Mouse (Mus musculus) gastrocnemius, adult 2 months (tissue): ENCODE measurements around the gene A930004D18Rik. TPM values are rescaled to one million over a fixed set of nuclear protein-coding genes. Genes with fewer than 3 reads are reported as not detected.

Experiments used
- DNase-seq: peaks from one replicate; pipeline ENCODE4 v3.0.0; 2022
- H3K27ac ChIP-seq: fragments of 200-600 bp; 2 replicates; pipeline ENCODE4 v1.8.1; 2022; ENCODE audit warnings: mild to moderate bottlenecking
- H3K4me3 ChIP-seq: fragments of 200-600 bp; 2 replicates; pipeline ENCODE4 v1.8.1; 2022; ENCODE audit warnings: mild to moderate bottlenecking, moderate library complexity
- CTCF ChIP-seq: fragments of 200-600 bp; IDR thresholded peaks from 2 replicates; pipeline ENCODE4 v1.8.1; 2022; ENCODE audit warnings: antibody characterized with exemption, mild to moderate bottlenecking, moderate library complexity
- intact Hi-C: fragments of 180-260 bp; cut with DNase I; formaldehyde crosslinking; loops from one replicate; pipeline ENCODE4 v1.15.1; 2025
- total RNA-seq, 2 experiments: library from RNA; stranded (reverse); gene quantifications; 2 replicates each; pipeline ENCODE4 v1.2.3; 2021

Gene A930004D18Rik
- total RNA-seq, 2 experiments from 2014 or later: 0.20 to 0.59 TPM

DNA sequence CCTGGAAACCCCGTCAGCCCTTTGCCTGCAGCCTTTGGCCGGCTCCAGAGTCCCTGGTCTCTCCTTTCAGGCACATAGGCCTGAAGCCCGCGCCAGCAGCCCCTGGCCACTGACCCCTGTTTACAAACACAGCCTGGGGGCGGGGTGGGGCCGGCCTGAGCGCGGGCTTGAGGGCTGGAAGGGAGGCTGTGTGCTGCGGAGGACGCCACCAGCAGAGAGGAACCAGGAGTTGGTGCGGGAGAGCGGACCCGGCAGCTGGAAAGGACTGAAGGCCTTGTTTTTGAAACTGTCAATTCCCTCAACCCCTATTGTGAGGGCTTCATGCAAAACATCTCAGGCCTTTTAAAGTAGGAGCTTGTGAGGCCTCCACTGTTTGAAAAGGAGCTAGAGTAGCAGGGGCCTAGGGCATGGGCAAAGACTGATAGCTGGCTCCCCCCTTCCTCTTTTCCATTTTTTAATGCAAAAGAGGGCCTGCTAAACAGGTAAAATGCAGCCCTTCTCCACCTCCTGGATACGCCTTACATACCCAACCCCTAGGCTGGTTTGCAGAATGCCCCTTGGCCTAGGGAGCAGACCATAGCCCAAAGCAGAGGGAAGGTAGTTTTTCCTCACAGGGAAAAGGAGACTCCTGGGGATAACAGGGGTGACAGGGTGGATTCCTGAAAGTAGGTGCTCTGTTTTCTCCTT is 3.8 kb upstream of the A930004D18Rik start:
- H3K27ac ChIP-seq: no peak overlapping the region
- H3K4me3 ChIP-seq: no peak overlapping the region
- no peak for TF ChIP-seq CTCF
- DNase-seq: no peak
- intact Hi-C loops: no loop called here

DNA sequence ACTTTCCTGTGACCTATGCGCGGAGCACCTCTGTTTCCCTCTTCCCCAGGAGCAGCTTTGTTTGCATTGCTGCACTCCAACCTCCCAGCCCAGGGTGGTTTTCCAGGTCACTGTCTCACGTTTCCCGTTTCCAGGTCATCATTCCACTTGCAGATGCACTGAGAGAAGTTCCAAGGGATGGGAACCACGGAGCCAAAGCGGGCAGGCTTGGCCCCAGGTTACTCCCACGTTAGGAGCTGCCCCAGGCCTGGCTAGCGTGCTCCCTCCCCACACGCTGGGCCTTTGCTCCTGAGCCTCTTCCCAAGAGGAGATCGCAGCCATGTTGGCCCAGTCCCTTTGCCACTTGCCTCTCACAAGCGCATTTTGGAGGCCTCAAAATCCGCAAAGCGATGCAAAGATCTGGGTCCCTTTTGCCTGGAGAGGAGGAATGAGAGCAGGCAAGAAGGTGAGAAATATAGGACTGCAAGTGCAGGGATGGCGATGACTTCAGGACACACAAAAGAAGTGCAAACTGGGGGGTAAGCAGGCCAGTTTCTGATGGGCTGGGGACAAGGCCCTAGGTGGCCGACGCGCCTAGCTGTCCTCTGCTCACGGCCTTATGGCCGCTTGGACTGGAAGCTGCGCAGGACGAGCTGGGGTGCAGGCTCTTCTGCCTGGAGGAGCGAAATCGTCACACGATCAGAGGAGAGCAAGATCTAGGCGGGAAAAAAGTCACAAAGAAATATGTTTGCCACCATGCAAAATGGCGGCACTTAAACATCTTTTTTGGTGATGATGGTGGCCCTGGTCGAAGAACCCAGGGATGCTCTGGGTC is 3.0 kb upstream of the A930004D18Rik start:
- no peak overlapping the region for H3K4me3 ChIP-seq
- H3K27ac ChIP-seq: no peak overlapping the region
- DNase-seq: no peak
- no peak for TF ChIP-seq CTCF
- intact Hi-C loops: no loop called here

DNA sequence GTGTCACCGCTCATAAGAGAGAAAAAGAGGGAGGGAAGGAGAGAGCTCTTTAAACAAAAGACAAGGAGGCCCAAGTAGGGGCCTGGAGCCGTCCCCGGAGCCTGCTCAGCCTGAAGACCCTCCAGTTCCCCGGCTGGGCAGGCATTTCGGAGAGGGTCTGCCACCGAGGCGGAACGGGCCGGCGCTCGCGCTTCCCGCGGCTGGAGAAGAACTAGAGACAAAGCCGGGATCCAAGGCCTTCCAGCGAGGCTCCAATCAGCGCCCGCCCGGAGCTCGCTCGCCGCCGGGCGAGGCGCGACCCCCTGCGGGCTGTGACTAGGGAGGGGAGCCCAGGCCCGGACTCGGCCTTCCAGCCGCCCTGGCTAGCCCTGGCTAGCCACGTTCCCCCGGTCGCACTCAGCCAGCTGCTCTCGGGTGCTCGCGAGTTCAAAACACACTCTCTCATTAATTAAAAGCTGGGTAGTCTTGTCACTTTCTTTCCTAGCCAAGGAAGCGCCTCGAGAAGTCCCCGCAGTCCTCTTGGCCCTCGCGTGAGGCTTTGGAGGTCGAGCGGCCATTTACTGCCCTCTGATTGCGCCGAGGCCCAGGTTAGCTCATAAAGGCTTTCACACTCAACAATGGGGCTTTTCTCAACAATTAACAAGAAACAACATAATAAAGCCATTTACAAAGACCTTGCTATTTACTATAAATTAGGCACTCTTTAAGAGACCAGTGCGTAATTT is 2.2 kb upstream of the A930004D18Rik start:
- DNase-seq: no peak
- Histone ChIP-seq H3K27ac (no peak overlapping the region), H3K4me3 (peak overlapping the region; percentile 25)
- no peak for TF ChIP-seq CTCF
- intact Hi-C loops: no loop called here

DNA sequence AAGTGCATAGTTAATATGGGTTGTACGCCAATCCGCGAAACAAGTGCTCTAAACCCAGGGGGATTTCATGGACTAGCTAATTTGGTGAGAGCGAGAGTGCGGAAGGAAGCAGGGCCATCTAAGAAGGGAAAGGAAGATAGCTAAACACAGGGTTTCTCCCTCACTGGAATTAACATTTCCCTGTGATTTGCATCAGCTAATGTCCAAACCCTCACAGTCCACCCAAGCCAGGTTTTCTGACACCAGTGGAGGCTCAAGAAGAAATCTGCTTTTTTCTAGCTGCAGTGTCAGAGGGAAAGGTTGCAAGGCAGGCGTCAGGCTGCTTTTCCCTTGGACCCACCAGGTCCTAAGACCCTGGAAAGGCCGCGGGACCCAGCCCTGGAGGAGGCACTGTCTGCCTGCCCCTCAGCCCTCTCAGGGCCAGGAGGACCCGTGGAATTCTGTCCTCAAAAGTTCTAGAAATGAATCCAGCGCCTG is 1.4 kb upstream of the A930004D18Rik start:
- no peak overlapping the region for H3K4me3 ChIP-seq
- no peak for TF ChIP-seq CTCF
- intact Hi-C loops: no loop called here
- no peak overlapping the region for H3K27ac ChIP-seq
- no peak for DNase-seq

DNA sequence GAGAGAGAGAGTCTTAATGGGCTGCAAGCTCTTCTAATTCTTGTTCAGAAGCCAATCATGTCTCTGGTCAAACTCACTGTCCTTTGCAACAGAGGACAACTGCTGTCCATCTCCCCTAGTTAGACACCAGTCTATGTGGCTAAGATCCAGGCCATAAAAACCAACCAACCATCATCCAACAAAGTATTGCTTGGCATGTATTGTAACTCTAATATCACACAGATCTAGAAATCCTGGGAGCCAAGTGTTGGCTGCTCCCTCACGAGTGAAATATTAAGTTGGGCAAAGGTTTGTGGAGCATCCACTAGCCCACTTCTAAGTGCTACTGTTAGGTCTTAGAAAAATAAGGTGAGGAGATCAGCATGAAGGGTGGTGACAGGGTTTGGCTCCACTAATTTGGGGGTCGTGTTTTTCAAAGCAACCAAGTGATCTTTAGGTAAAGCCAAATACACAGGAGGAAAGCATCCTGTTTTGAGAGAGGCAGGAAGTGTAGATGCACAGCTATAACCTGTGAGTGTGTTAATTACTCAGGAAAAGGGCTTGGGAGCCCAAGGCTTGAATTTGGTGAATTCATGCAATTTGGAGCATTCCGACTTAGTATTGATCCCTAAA is 710 bp upstream of the A930004D18Rik start:
- TF ChIP-seq CTCF: no peak
- intact Hi-C loops: no loop called here
- DNase-seq: no peak
- Histone ChIP-seq H3K27ac (no peak overlapping the region), H3K4me3 (no peak overlapping the region)

DNA sequence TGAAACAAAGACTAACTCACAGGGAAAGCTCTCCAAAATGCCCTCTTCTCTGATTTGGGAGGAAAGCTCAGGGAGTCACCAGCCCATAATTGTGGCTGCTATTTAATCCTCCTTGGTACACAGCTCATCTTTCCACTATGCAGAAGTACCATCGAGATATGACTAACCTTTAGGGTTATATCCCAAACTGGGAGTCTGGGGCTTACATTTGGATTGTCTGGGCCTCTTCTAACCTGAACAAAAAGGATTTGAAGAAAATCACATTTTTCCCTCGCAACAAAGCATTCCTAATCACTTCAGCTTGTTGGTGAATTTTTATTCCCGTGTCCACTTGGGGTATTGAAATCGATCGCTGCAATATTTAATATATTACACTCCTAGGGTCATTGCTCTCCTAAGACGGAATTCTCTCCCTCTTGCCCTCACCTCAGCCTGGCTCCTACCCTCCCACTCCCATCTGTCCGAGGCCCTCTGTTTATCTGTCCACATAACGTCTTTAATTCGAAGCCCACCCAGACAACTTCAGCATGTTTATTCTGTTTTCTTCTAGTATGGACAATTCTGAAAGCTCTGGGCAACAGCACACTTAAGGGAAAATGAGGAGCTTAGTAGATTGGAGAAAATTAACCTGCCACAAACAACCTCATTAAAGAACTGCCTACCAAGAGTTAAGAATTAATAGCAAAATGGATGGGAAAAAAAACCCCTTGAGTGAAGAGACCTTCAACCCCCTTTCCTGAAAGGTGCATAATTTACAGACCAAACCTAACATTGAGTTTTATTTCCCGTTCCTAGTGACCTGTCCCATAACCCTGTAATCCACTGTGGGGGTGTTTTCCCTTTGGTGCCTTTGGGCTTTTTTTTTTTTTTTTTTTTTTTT is 2.9 kb downstream of the A930004D18Rik start:
- no peak for TF ChIP-seq CTCF
- intact Hi-C loops: no loop called here
- no peak overlapping the region for H3K27ac ChIP-seq
- no peak overlapping the region for H3K4me3 ChIP-seq
- DNase-seq: no peak

DNA sequence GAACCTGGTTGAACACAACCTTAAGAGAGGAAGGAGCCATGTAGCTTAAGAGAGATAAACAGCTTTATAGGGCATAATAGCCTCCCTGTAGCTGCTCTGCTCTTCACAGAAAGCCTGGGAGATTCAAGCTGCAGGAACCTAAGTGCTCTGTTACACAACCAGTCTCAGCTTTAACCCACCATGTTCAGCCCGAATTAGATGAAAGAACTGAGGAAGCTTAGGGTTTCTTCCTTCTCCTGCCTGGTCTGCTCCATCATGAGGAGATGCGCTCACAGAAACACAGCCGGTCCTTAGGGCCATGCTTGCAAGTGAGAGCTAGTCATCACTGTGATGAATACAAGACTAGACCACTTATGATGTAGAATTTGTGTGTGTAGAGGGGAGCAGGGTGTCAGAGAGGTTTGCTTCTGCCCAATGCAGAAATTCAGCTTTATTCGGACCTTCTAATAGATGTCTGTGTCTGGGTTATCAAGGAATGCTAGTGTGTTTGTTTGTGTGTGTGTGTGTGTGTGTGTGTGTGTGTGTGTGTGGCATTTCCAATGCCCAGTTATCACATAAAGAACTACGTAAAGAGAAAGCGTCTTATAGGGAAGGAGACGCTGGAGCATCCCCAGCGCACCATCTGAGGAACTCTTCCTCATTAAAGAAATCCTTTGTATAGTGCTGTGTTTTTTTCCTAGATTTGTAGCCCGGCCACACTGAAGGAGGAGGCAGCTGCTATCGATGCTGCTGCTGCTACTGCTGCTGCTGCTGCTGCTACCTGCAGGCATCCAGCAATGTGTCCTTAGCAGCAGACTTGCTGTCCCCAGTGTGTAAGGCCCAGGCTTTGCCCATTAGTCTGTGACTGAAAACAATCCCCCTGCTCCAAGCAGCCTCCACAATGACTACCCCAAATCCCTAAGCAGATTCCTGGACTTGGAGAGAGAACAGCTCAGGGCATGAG is 4.1 kb downstream of the A930004D18Rik start:
- DNase-seq: no peak
- Histone ChIP-seq H3K27ac (no peak overlapping the region), H3K4me3 (no peak overlapping the region)
- intact Hi-C loops: no loop called here
- no peak for TF ChIP-seq CTCF

DNA sequence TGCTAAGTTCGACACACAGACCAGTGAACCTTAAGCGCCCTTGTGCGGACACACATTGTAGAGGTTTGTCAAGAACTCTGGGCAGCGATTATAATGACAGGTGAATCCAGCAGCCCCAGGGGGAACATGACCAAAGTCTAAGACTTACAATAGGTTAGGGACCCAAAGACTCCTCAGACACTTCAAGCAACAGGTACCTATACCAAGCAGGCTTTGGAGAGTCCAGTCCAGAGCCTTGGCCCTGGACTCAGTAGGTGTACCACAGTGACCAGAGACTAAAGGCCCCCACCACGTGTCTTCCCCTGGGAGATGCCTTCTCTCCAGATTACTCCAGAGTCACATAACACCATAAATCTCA is 5.0 kb downstream of the A930004D18Rik start:
- TF ChIP-seq CTCF: no peak
- no peak overlapping the region for H3K27ac ChIP-seq
- no peak for DNase-seq
- intact Hi-C loops: no loop called here
- no peak overlapping the region for H3K4me3 ChIP-seq

DNA sequence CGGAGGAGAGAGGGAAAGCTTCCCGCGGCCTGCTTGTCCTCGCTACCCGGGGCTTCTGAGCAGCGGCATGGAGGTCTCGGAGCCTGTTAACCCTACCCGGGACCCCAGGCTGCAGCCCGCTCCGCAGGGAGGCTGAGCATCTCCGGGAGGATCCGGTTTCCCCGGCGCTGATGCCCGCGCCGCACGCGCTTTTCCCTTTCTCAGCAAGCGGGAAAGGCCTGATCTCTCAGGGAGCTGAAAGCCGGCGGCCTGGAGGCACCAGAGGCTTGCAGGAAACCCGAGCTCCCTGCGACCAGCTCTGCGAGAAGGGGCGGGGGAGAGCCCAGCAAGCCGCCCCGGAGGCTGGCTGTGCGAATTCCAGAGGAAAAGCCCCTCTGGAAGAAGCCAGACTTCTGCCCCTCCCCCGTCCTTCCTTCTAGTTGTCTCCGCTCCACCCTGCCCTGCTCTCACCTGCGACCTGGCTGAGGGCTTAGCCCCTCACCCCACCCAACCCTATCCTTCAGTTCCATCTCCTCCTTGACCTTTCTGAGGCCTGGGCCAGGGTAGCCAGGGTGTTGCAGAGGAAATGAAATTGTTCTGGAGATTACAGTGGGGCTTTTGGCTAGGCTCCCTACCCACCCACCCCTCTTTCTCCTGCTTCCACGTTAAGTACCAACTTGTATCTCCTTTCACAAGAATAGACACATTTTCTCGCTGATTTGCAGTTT is 5.6 kb downstream of the A930004D18Rik start:
- TF ChIP-seq CTCF: no peak
- Histone ChIP-seq H3K27ac (peak overlapping the region; percentile 68), H3K4me3 (peak overlapping the region; percentile 67)
- intact Hi-C loops: loop anchor here (2.0 kb wide), 1 partner anchor 15 kb away; no protein-coding TSS in a partner anchor
- peak; percentile 48 for DNase-seq

DNA sequence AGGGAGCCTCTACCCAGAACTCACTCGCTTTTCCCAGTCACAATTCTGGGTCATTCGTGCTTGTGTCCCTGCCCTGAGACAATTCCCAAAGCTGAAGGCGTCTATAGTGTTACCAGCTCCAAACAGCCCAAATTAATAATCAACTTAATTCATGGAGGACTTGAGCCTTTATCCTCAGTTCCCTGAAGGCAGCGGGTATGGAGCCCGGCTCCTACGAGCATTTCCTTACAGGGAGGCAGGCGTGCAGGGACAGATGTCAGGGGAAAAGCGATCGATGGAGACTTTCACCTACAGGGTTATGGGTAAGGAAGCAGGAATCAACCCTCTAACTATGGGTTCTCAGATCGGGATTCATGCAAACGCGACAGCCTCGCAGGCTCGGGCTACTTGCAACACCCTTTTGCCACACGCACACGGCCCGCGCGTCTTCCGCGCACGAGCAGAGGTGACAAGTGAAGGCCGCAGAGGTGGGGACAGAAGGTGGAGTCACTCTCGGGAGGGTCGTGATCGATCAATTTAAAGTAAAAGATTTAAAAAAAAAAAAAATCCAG is 6.2 kb downstream of the A930004D18Rik start:
- no peak for DNase-seq
- Histone ChIP-seq H3K27ac (peak overlapping the region; percentile 68; the same call in 1 of the 2 replicates), H3K4me3 (peak overlapping the region; percentile 67)
- intact Hi-C loops: loop anchor here (2.0 kb wide), 1 partner anchor 15 kb away; no protein-coding TSS in a partner anchor
- TF ChIP-seq CTCF: no peak
